In the genomic region with DNA sequence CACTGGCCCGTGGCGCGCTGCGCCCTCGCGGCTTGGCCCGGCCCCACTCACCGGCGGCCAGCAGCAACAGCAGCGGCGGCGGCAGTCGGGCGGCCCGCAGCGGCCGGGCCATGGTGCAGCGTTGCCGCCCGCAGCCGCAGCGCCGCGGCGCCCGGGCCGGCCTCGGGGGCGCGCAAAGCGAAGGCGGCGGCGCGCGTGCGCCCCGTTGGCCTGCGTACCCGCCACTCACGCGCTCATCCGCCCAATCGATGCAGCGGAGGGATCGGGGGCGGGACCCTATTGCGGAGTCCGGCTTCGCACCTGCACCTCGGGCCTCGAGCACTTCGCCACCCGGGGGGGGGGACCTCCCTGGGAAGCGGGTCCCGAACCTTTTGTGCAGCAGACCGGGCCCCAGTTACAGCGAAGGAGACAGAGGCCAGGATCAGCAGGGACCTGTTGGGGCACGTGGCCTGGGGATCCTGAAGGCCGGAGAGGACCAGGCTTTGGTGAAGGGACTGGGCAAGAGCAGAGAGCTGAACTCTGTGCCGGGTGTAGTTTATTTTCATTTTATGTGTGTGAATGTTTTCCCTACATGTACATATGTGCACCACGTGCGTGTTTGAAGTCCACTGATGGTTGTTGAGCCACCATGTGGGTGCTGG, we compare ENCODE assay signal across 8 mouse cellular contexts. TPM values are rescaled to one million over a fixed set of nuclear protein-coding genes. Genes with fewer than 3 reads are reported as not detected.
DNase-seq lines count a peak whose midpoint lies in the region; ATAC-seq lines count a peak whose summit lies in the region.

Gene Podxl2 (minus strand): TSS at position 177 of the 641 bp plus-strand sequence.

- peak within 1 kb of the TSS; percentile 94 for H3K27ac ChIP-seq in hindbrain, embryonic 12.5 days

- peak; percentile 61 for ATAC-seq in hindbrain, embryonic 12.5 days (ENCODE audit: low FRiP score)
- no peak for ATAC-seq in erythroid progenitor cell, adult 5-6 weeks (replicated peaks; ENCODE audit: low FRiP score, poor library complexity, severe bottlenecking)

- peak within 1 kb of the TSS; percentile 86 for H3K4me2 ChIP-seq in hindbrain, embryonic 12.5 days (replicated peaks)

- peaks cover 39% of the 10 kb centered on the region for H3K4me1 ChIP-seq in hindbrain, embryonic 12.5 days

- peak within 1 kb of the TSS; percentile 89 for H3K4me3 ChIP-seq in hindbrain, embryonic 12.5 days

- 0 out of 2 replicates have a peak, but pooled peaks cover 5% of the 10 kb centered on the region for H3K27me3 ChIP-seq in hindbrain, embryonic 12.5 days

- no peaks in the 10 kb centered on the region for H3K9me3 ChIP-seq in hindbrain, embryonic 12.5 days (replicated peaks)

- H3K9ac ChIP-seq in hindbrain, embryonic 12.5 days = peak within 1 kb of the TSS; percentile 97

- WGBS in hindbrain, embryonic 12.5 days = 7% methylated on average over 50 of the region's 63 CpGs

- H3K36me3 ChIP-seq in hindbrain, embryonic 12.5 days = no peaks in the 10 kb centered on the region

- peak; percentile 86 for DNase-seq in ZHBTc4 (ENCODE audit: low read depth, low spot score)
- DNase-seq in cerebellum, postnatal 25 days = peak; percentile 91 to 95
- DNase-seq in frontal cortex, postnatal 36 days (ENCODE audit: low spot score in 2 of 2) = peak; percentile 73 to 82
- peak; percentile 67 for DNase-seq in left cerebral cortex, adult 11 months (ENCODE audit: low spot score)
- DNase-seq in lung, postnatal 25 days (ENCODE audit: low spot score) = peak; percentile 43
- peak; percentile 87 for DNase-seq in right cerebral cortex, adult 18-20 months

RNA-seq across cellular contexts. Expression of gene Podxl2, which starts in this region (rescaled TPM):
- 386 and 391 TPM in 2 replicates for polyA plus RNA-seq in hindbrain, embryonic 12.5 days (2016; fragmentation: Nextera tagmentation; extraction: Ambion mirVana)
- total RNA-seq in erythroid progenitor cell, adult 5-6 weeks (2015; ENCODE audit: low replicate concordance) = not detected in 2 replicates
- total RNA-seq in erythroid progenitor cell, adult 5-6 weeks (2017; ENCODE audit: low replicate concordance) = 12.3 TPM in 1 of 2 replicates, not detected in the other

Comparison
In these comparisons a context has a peak if more than half of its experiments do, and no peak if none do; other contexts are left out.
1. DNase-seq: peak in every context shown above with its lines; median percentile 93 in cerebellum, postnatal 25 days; 87 in right cerebral cortex, adult 18-20 months; 86 in ZHBTc4; 78 in frontal cortex, postnatal 36 days; 67 in left cerebral cortex, adult 11 months; 43 in lung, postnatal 25 days.